Mouse (Mus musculus): ENCODE results near the gene Tlr4. TPM values are rescaled to one million over a fixed set of nuclear protein-coding genes. Genes with fewer than 3 reads are reported as not detected.

The Tlr4 gene
- polyA plus RNA-seq, 1 experiment from 2014 or later: 0.89 TPM

DNA sequence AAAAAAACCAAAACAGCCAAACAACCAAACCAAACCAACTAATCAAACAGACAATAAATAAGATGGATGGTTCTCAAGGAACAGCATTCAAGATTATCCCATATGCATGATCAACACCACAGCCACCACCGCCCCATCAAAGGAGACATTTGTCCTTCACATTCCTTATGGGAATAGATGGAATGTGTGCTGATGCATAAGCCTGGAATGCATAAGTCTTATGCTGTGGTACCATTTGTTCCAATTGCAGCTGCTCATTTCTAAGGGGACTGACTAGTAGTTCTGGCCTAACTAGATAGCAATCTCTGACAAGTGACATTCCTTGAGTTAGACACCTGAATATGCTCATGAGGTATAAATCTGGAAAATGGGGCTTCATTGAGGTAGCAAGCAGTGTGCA lies 54.1 kb downstream of the Tlr4 start:
- Histone ChIP-seq H3K9me3 (replicated peaks; ENCODE audit: control insufficient read depth, low read length) (no peaks in the 10 kb centered on the region), H3K4me3 (ENCODE audit: low read depth, low read length) (no peak overlapping the region), H3K4me2 (ENCODE audit: low read length) (no peak overlapping the region), H3K9ac (ENCODE audit: low read length) (no peak overlapping the region), H3K27ac (ENCODE audit: low read depth, low read length) (no peak overlapping the region), H3K36me3 (ENCODE audit: control insufficient read depth, insufficient read depth, low read length) (no peaks in the 10 kb centered on the region), H3K4me1 (ENCODE audit: control insufficient read depth, insufficient read depth, low read length) (no peaks in the 10 kb centered on the region), H3K27me3 (replicated peaks; ENCODE audit: control insufficient read depth, insufficient read depth, low read length) (no peaks in the 10 kb centered on the region)
- WGBS: 96% methylated on average over 1 of the region's 1 CpGs
- DNase-seq (ENCODE audit: low spot score) (no peak), ATAC-seq (no peak)

- H3K9ac ChIP-seq (ENCODE audit: low read length): no peak overlapping the region
- no peaks in the 10 kb centered on the region for H3K27me3 ChIP-seq (replicated peaks; ENCODE audit: control insufficient read depth, insufficient read depth, low read length)
- H3K9me3 ChIP-seq (replicated peaks; ENCODE audit: control insufficient read depth, low read length): no peaks in the 10 kb centered on the region
- no peaks in the 10 kb centered on the region for H3K4me1 ChIP-seq (ENCODE audit: control insufficient read depth, insufficient read depth, low read length)
- no peak overlapping the region for H3K4me2 ChIP-seq (ENCODE audit: low read length)
- no peaks in the 10 kb centered on the region for H3K36me3 ChIP-seq (ENCODE audit: control insufficient read depth, insufficient read depth, low read length)
- 95% methylated on average over 5 of the region's 5 CpGs for WGBS
- DNase-seq (ENCODE audit: low spot score) (no peak), ATAC-seq (no peak)
- H3K4me3 ChIP-seq (ENCODE audit: low read depth, low read length): no peak overlapping the region
- H3K27ac ChIP-seq (ENCODE audit: low read depth, low read length): no peak overlapping the region
These were observed 55.9 kb downstream of the Tlr4 start for GRCm38 (mm10) chr4:66883264-66883663.

GRCm38 (mm10) chr4:66894547-66894946 lies 67.2 kb downstream of the Tlr4 start:
- WGBS: 68% methylated on average over 2 of the region's 2 CpGs
- H3K9ac ChIP-seq (ENCODE audit: low read length): no peak overlapping the region
- DNase-seq (ENCODE audit: low spot score): no peak

GRCm38 (mm10) chr4:66894981-66895380 lies 67.6 kb downstream of the Tlr4 start:
- no peak overlapping the region for H3K9ac ChIP-seq (ENCODE audit: low read length)
- H3K27me3 ChIP-seq (replicated peaks; ENCODE audit: control insufficient read depth, insufficient read depth, low read length): no peaks in the 10 kb centered on the region
- no peak overlapping the region for H3K4me2 ChIP-seq (ENCODE audit: low read length)
- H3K4me1 ChIP-seq (ENCODE audit: control insufficient read depth, insufficient read depth, low read length): no peaks in the 10 kb centered on the region
- no peaks in the 10 kb centered on the region for H3K36me3 ChIP-seq (ENCODE audit: control insufficient read depth, insufficient read depth, low read length)
- no peaks in the 10 kb centered on the region for H3K9me3 ChIP-seq (replicated peaks; ENCODE audit: control insufficient read depth, low read length)
- no peak overlapping the region for H3K4me3 ChIP-seq (ENCODE audit: low read depth, low read length)
- no peak for DNase-seq (ENCODE audit: low spot score)
- WGBS: 85% methylated on average over 7 of the region's 7 CpGs
- no peak overlapping the region for H3K27ac ChIP-seq (ENCODE audit: low read depth, low read length)
- ATAC-seq: no peak

More at GRCm38 (mm10) chr4:66894547-66894946, 67.2 kb downstream of the Tlr4 start:
- H3K4me3 ChIP-seq (ENCODE audit: low read depth, low read length): no peak overlapping the region
- H3K27ac ChIP-seq (ENCODE audit: low read depth, low read length): no peak overlapping the region
- no peaks in the 10 kb centered on the region for H3K36me3 ChIP-seq (ENCODE audit: control insufficient read depth, insufficient read depth, low read length)
- H3K9me3 ChIP-seq (replicated peaks; ENCODE audit: control insufficient read depth, low read length): no peaks in the 10 kb centered on the region
- H3K4me1 ChIP-seq (ENCODE audit: control insufficient read depth, insufficient read depth, low read length): no peaks in the 10 kb centered on the region
- ATAC-seq: no peak
- no peaks in the 10 kb centered on the region for H3K27me3 ChIP-seq (replicated peaks; ENCODE audit: control insufficient read depth, insufficient read depth, low read length)
- no peak overlapping the region for H3K4me2 ChIP-seq (ENCODE audit: low read length)

- no peak for ATAC-seq
- DNase-seq (ENCODE audit: low spot score): no peak
- no peaks in the 10 kb centered on the region for H3K36me3 ChIP-seq (ENCODE audit: control insufficient read depth, insufficient read depth, low read length)
These were observed 72.7 kb downstream of the Tlr4 start for GRCm38 (mm10) chr4:66900126-66900525.

DNA sequence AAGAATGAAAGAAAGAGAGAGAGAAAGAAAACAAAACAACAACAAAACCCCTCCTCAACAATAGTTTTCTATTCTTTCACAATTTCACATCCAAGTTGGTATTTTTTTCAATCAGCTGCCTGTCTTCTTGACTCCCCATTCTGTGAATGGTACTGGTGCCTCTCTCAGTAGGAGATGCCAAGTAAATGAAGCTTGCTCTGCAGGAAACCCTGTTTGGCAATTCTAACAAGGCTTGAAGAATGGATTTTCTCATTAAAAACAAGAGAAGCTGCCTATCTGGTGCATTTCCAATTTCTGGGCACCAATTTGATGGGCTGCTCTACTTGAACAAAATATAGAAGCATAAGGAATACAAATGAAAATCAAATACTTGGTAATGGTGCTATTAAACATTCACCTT lies 74.1 kb downstream of the Tlr4 start:
- Histone ChIP-seq H3K4me2 (ENCODE audit: low read length) (no peak overlapping the region), H3K27ac (ENCODE audit: low read depth, low read length) (no peak overlapping the region), H3K27me3 (replicated peaks; ENCODE audit: control insufficient read depth, insufficient read depth, low read length) (no peaks in the 10 kb centered on the region), H3K9ac (ENCODE audit: low read length) (no peak overlapping the region), H3K4me3 (ENCODE audit: low read depth, low read length) (no peak overlapping the region), H3K9me3 (replicated peaks; ENCODE audit: control insufficient read depth, low read length) (no peaks in the 10 kb centered on the region), H3K4me1 (ENCODE audit: control insufficient read depth, insufficient read depth, low read length) (no peaks in the 10 kb centered on the region), H3K36me3 (ENCODE audit: control insufficient read depth, insufficient read depth, low read length) (no peaks in the 10 kb centered on the region)
- no peak for DNase-seq (ENCODE audit: low spot score)
- ATAC-seq: no peak

More at GRCm38 (mm10) chr4:66900126-66900525, 72.7 kb downstream of the Tlr4 start:
- no peaks in the 10 kb centered on the region for H3K4me1 ChIP-seq (ENCODE audit: control insufficient read depth, insufficient read depth, low read length)
- no peaks in the 10 kb centered on the region for H3K9me3 ChIP-seq (replicated peaks; ENCODE audit: control insufficient read depth, low read length)
- H3K27ac ChIP-seq (ENCODE audit: low read depth, low read length): no peak overlapping the region
- H3K9ac ChIP-seq (ENCODE audit: low read length): no peak overlapping the region
- H3K4me2 ChIP-seq (ENCODE audit: low read length): no peak overlapping the region
- H3K27me3 ChIP-seq (replicated peaks; ENCODE audit: control insufficient read depth, insufficient read depth, low read length): no peaks in the 10 kb centered on the region
- H3K4me3 ChIP-seq (ENCODE audit: low read depth, low read length): no peak overlapping the region

DNA sequence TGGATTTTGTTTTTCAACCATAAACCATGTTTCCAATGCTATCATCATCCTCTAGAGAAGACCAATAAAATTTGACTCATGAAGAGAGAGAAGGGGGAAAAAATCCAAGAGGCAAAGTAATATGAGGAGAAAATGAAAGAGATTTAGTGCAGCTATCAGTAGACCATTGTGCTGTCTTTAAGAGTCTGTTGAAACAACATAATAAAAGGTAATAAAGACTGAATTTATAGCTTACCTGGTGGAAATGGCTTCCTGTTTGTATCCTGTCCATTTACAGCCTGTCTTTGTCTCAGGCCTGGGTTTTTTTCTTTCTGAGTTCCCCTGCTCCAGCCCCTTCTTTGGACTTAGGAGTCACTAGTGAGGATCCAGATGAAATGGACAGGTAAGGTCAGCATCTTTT lies 81.0 kb downstream of the Tlr4 start:
- Histone ChIP-seq H3K4me3 (ENCODE audit: low read depth, low read length) (no peak overlapping the region), H3K9ac (ENCODE audit: low read length) (no peak overlapping the region), H3K9me3 (replicated peaks; ENCODE audit: control insufficient read depth, low read length) (no peaks in the 10 kb centered on the region), H3K4me1 (ENCODE audit: control insufficient read depth, insufficient read depth, low read length) (no peaks in the 10 kb centered on the region), H3K27ac (ENCODE audit: low read depth, low read length) (no peak overlapping the region), H3K36me3 (ENCODE audit: control insufficient read depth, insufficient read depth, low read length) (no peaks in the 10 kb centered on the region), H3K27me3 (replicated peaks; ENCODE audit: control insufficient read depth, insufficient read depth, low read length) (no peaks in the 10 kb centered on the region), H3K4me2 (ENCODE audit: low read length) (no peak overlapping the region)
- DNase-seq (ENCODE audit: low spot score) (no peak), ATAC-seq (no peak)

DNA sequence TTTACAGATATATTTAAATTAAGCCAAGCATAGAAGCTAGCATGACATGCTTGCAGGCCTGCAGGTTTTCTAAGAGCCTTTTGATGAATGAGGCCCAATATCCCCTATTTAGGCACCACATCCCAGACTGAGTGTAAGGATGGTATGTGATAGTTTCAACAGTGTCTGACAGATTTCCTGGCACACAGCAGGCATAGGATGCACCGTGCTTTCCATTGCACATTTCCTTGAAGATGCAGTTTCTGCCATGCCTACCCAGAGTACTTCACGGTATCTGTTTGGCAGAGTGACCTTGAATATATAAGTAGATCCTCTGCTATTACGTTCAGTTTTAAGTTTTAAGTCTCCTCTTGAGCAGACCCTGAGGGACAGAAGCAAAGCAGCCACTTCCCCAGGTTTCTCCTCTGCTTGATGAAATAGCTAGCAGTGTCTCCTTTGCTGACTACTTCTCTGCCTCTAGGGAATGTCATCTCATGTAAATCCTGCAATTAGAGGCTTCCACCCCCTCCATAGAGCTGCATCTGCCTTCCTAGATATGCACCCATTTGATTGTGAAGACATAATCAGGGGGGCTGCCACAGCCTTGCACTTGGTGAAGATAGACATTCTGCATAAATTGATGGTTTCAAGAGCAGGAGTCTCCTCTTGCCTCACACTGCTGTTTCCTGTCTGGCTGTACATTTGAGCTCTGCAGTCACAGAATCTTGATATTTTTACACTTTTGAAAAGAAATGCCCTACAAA lies 92.4 kb downstream of the Tlr4 start:
- peak; percentile 47; the same call in 1 of the 2 replicates for ATAC-seq
- WGBS: 70% methylated on average over 3 of the region's 3 CpGs
- Histone ChIP-seq H3K9ac (ENCODE audit: low read length) (no peak overlapping the region), H3K9me3 (replicated peaks; ENCODE audit: control insufficient read depth, low read length) (no peaks in the 10 kb centered on the region), H3K27ac (ENCODE audit: low read depth, low read length) (no peak overlapping the region), H3K27me3 (replicated peaks; ENCODE audit: control insufficient read depth, insufficient read depth, low read length) (no peaks in the 10 kb centered on the region), H3K36me3 (ENCODE audit: control insufficient read depth, insufficient read depth, low read length) (no peaks in the 10 kb centered on the region), H3K4me2 (ENCODE audit: low read length) (no peak overlapping the region), H3K4me3 (ENCODE audit: low read depth, low read length) (no peak overlapping the region), H3K4me1 (ENCODE audit: control insufficient read depth, insufficient read depth, low read length) (no peaks in the 10 kb centered on the region)
- no peak for DNase-seq (ENCODE audit: low spot score)

- H3K36me3 ChIP-seq (ENCODE audit: control insufficient read depth, insufficient read depth, low read length): no peaks in the 10 kb centered on the region
- DNase-seq (ENCODE audit: low spot score) (peak; percentile 75), ATAC-seq (peak; percentile 73)
- no peaks in the 10 kb centered on the region for H3K27me3 ChIP-seq (replicated peaks; ENCODE audit: control insufficient read depth, insufficient read depth, low read length)
- no peak overlapping the region for H3K27ac ChIP-seq (ENCODE audit: low read depth, low read length)
- no peaks in the 10 kb centered on the region for H3K9me3 ChIP-seq (replicated peaks; ENCODE audit: control insufficient read depth, low read length)
- WGBS: 69% methylated on average over 3 of the region's 3 CpGs
- no peak overlapping the region for H3K4me3 ChIP-seq (ENCODE audit: low read depth, low read length)
- no peak overlapping the region for H3K4me2 ChIP-seq (ENCODE audit: low read length)
- H3K9ac ChIP-seq (ENCODE audit: low read length): no peak overlapping the region
- no peaks in the 10 kb centered on the region for H3K4me1 ChIP-seq (ENCODE audit: control insufficient read depth, insufficient read depth, low read length)
These were observed 96.4 kb downstream of the Tlr4 start for GRCm38 (mm10) chr4:66923616-66924276.
